Mouse (Mus musculus) midbrain, embryonic 15.5 days (tissue): ENCODE results near the gene Fam83c. TPM values are rescaled to one million over a fixed set of nuclear protein-coding genes. Genes with fewer than 3 reads are reported as not detected.

ENCODE experiments used
- ATAC-seq: fragments of 200-750 bp; cut with Nextera tagmentation; replicated peaks from 2 replicates; pipeline ENCODE4 v1.8.0; 2017; ENCODE audit warnings: moderate TSS enrichment
- H3K27ac ChIP-seq: fragments of 300-500 bp; sonication (generic); 2 replicates; pipeline ENCODE4 v1.5.1; 2015; ENCODE audit warnings: mild to moderate bottlenecking, inconsistent platforms
- H3K27me3 ChIP-seq: fragments of 300-500 bp; sonication (generic); replicated peaks from 2 replicates; pipeline ENCODE4 v1.6.1; 2015; ENCODE audit warnings: inconsistent platforms
- H3K36me3 ChIP-seq: fragments of 300-500 bp; sonication (generic); replicated peaks from 2 replicates; pipeline ENCODE4 v1.6.1; 2015; ENCODE audit warnings: inconsistent platforms
- H3K4me1 ChIP-seq: fragments of 300-500 bp; sonication (generic); 2 replicates; pipeline ENCODE4 v1.6.1; 2015; ENCODE audit warnings: inconsistent platforms
- H3K4me2 ChIP-seq: fragments of 300-500 bp; sonication (generic); 2 replicates; pipeline ENCODE4 v1.6.1; 2015; ENCODE audit warnings: inconsistent platforms, mild to moderate bottlenecking, moderate library complexity
- H3K4me3 ChIP-seq: fragments of 300-500 bp; sonication (generic); 2 replicates; pipeline ENCODE4 v1.5.1; 2015; ENCODE audit warnings: mild to moderate bottlenecking, inconsistent platforms
- H3K9ac ChIP-seq: fragments of 300-500 bp; sonication (generic); 2 replicates; pipeline ENCODE4 v1.6.1; 2015; ENCODE audit warnings: mild to moderate bottlenecking, inconsistent platforms
- H3K9me3 ChIP-seq: fragments of 300-500 bp; sonication (generic); 2 replicates; pipeline ENCODE4 v1.6.1; 2016; ENCODE audit warnings: inconsistent platforms
- WGBS: fragments of 180-500 bp; shearing (Covaris S2); methylation state at CpG from one replicate; pipeline ENCODE4 v1.1.7; 2015; ENCODE audit warnings: mixed read lengths; 5-methylcytosine and 5-hydroxymethylcytosine counted together
- polyA plus RNA-seq: library from polyadenylated mRNA; unstranded; fragments of >200 nt; fragmentation: Nextera tagmentation; extraction: Ambion mirVana; gene quantifications from 2 replicates; pipeline ENCODE4 v1.2.1, GENCODE M21; 2015

Gene Fam83c
- 0.54 and 0.60 TPM in 2 replicates for polyA plus RNA-seq

- 71% methylated on average over 9 of the region's 9 CpGs for WGBS
- Histone ChIP-seq H3K36me3 (no peaks in the 10 kb centered on the region), H3K4me1 (no peaks in the 10 kb centered on the region), H3K27ac (no peak within 1 kb of the TSS), H3K9me3 (no peaks in the 10 kb centered on the region), H3K27me3 (no peaks in the 10 kb centered on the region), H3K9ac (no peak within 1 kb of the TSS), H3K4me3 (no peak within 1 kb of the TSS), H3K4me2 (no peak within 1 kb of the TSS)
- ATAC-seq: no peak
Observed at GRCm38 (mm10) chr2:155834732-155835131, at the start of gene Fam83c. Gene Fam83c (minus strand): TSS chr2:155834854.

GRCm38 (mm10) chr2:155882087-155882486, 47.4 kb upstream of the Fam83c start:
- Histone ChIP-seq H3K9me3 (no peaks in the 10 kb centered on the region), H3K4me3 (no peak overlapping the region), H3K9ac (no peak overlapping the region), H3K27ac (no peak overlapping the region), H3K27me3 (no peaks in the 10 kb centered on the region), H3K4me1 (no peaks in the 10 kb centered on the region), H3K36me3 (0 out of 2 replicates have a peak, but pooled peaks cover 11% of the 10 kb centered on the region), H3K4me2 (no peak overlapping the region)
- WGBS: 93% methylated on average over 3 of the region's 3 CpGs
- ATAC-seq: no peak

GRCm38 (mm10) chr2:155878964-155879876, 44.6 kb upstream of the Fam83c start:
- no peak overlapping the region for H3K4me2 ChIP-seq
- ATAC-seq: no peak
- 0 out of 2 replicates have a peak, but pooled peaks cover 12% of the 10 kb centered on the region for H3K36me3 ChIP-seq
- no peak overlapping the region for H3K9ac ChIP-seq
- H3K9me3 ChIP-seq: no peaks in the 10 kb centered on the region
- no peaks in the 10 kb centered on the region for H3K4me1 ChIP-seq
- no peak overlapping the region for H3K4me3 ChIP-seq
- H3K27ac ChIP-seq: no peak overlapping the region
- 89% methylated on average over 21 of the region's 21 CpGs for WGBS
- H3K27me3 ChIP-seq: no peaks in the 10 kb centered on the region

GRCm38 (mm10) chr2:155873636-155874035, 39.0 kb upstream of the Fam83c start:
- Histone ChIP-seq H3K9me3 (no peaks in the 10 kb centered on the region), H3K4me3 (no peak overlapping the region), H3K9ac (no peak overlapping the region), H3K27me3 (no peaks in the 10 kb centered on the region), H3K4me2 (no peak overlapping the region), H3K36me3 (0 out of 2 replicates have a peak, but pooled peaks cover 12% of the 10 kb centered on the region), H3K27ac (no peak overlapping the region), H3K4me1 (no peaks in the 10 kb centered on the region)
- ATAC-seq: no peak
- WGBS: 85% methylated on average over 6 of the region's 6 CpGs

GRCm38 (mm10) chr2:155872930-155873507, 38.4 kb upstream of the Fam83c start:
- 72% methylated on average over 10 of the region's 10 CpGs for WGBS
- no peak for ATAC-seq
- no peak overlapping the region for H3K27ac ChIP-seq

GRCm38 (mm10) chr2:155872486-155872885, 37.8 kb upstream of the Fam83c start:
- Histone ChIP-seq H3K9ac (no peak overlapping the region), H3K9me3 (no peaks in the 10 kb centered on the region), H3K4me1 (no peaks in the 10 kb centered on the region), H3K27me3 (no peaks in the 10 kb centered on the region), H3K4me3 (no peak overlapping the region), H3K27ac (no peak overlapping the region), H3K4me2 (no peak overlapping the region), H3K36me3 (0 out of 2 replicates have a peak, but pooled peaks cover 12% of the 10 kb centered on the region)
- WGBS: 75% methylated on average over 8 of the region's 8 CpGs
- ATAC-seq: no peak

More at GRCm38 (mm10) chr2:155872930-155873507, 38.4 kb upstream of the Fam83c start:
- H3K9me3 ChIP-seq: no peaks in the 10 kb centered on the region
- H3K4me1 ChIP-seq: no peaks in the 10 kb centered on the region
- no peak overlapping the region for H3K4me2 ChIP-seq
- 0 out of 2 replicates have a peak, but pooled peaks cover 12% of the 10 kb centered on the region for H3K36me3 ChIP-seq
- no peak overlapping the region for H3K4me3 ChIP-seq
- H3K9ac ChIP-seq: no peak overlapping the region
- H3K27me3 ChIP-seq: no peaks in the 10 kb centered on the region

- Histone ChIP-seq H3K27ac (no peak overlapping the region), H3K36me3 (0 out of 2 replicates have a peak, but pooled peaks cover 5% of the 10 kb centered on the region), H3K9ac (no peak overlapping the region), H3K4me2 (no peak overlapping the region), H3K4me3 (no peak overlapping the region), H3K27me3 (no peaks in the 10 kb centered on the region), H3K4me1 (no peaks in the 10 kb centered on the region), H3K9me3 (no peaks in the 10 kb centered on the region)
- ATAC-seq: no peak
- WGBS: 81% methylated on average over 5 of the region's 5 CpGs
Observed at GRCm38 (mm10) chr2:155869772-155870171, 35.1 kb upstream of the Fam83c start.

- Histone ChIP-seq H3K4me2 (no peak overlapping the region), H3K9me3 (no peaks in the 10 kb centered on the region), H3K36me3 (no peaks in the 10 kb centered on the region), H3K27ac (no peak overlapping the region), H3K27me3 (no peaks in the 10 kb centered on the region), H3K4me1 (peaks cover 3% of the 10 kb centered on the region), H3K4me3 (no peak overlapping the region), H3K9ac (no peak overlapping the region)
- 96% methylated on average over 8 of the region's 8 CpGs for WGBS
- ATAC-seq: no peak
Observed at GRCm38 (mm10) chr2:155868320-155868719, 33.7 kb upstream of the Fam83c start.

GRCm38 (mm10) chr2:155863301-155863867, 28.7 kb upstream of the Fam83c start:
- peak overlapping the region; percentile 13; the same call in 1 of the 2 replicates for H3K4me2 ChIP-seq
- no peaks in the 10 kb centered on the region for H3K27me3 ChIP-seq
- peak; percentile 74 for ATAC-seq
- no peaks in the 10 kb centered on the region for H3K36me3 ChIP-seq
- H3K4me1 ChIP-seq: peaks cover 6% of the 10 kb centered on the region
- H3K4me3 ChIP-seq: no peak overlapping the region
- H3K9me3 ChIP-seq: no peaks in the 10 kb centered on the region
- WGBS: 46% methylated on average over 11 of the region's 11 CpGs
- no peak overlapping the region for H3K9ac ChIP-seq
- H3K27ac ChIP-seq: peak overlapping the region; percentile 45

- H3K4me2 ChIP-seq: peak overlapping the region; percentile 13; the same call in 1 of the 2 replicates
- no peaks in the 10 kb centered on the region for H3K36me3 ChIP-seq
- H3K9ac ChIP-seq: no peak overlapping the region
- peaks cover 6% of the 10 kb centered on the region for H3K4me1 ChIP-seq
- H3K27ac ChIP-seq: peak overlapping the region; percentile 55; the same call in 1 of the 2 replicates
- 58% methylated on average over 13 of the region's 13 CpGs for WGBS
- peak; percentile 93 for ATAC-seq
- no peak overlapping the region for H3K4me3 ChIP-seq
- H3K27me3 ChIP-seq: no peaks in the 10 kb centered on the region
- H3K9me3 ChIP-seq: no peaks in the 10 kb centered on the region
Observed at GRCm38 (mm10) chr2:155862573-155863300, 28.1 kb upstream of the Fam83c start.

- WGBS: 94% methylated on average over 6 of the region's 6 CpGs
- no peak overlapping the region for H3K4me2 ChIP-seq
- no peaks in the 10 kb centered on the region for H3K9me3 ChIP-seq
- H3K27ac ChIP-seq: no peak overlapping the region
- peaks cover 6% of the 10 kb centered on the region for H3K4me1 ChIP-seq
- no peaks in the 10 kb centered on the region for H3K27me3 ChIP-seq
- H3K9ac ChIP-seq: no peak overlapping the region
- H3K36me3 ChIP-seq: no peaks in the 10 kb centered on the region
- ATAC-seq: no peak
- no peak overlapping the region for H3K4me3 ChIP-seq
Observed at GRCm38 (mm10) chr2:155861581-155861980, 26.9 kb upstream of the Fam83c start.

GRCm38 (mm10) chr2:155860102-155860501, 25.4 kb upstream of the Fam83c start:
- H3K9ac ChIP-seq: no peak overlapping the region
- no peak overlapping the region for H3K4me2 ChIP-seq
- peaks cover 6% of the 10 kb centered on the region for H3K4me1 ChIP-seq
- H3K27ac ChIP-seq: no peak overlapping the region
- H3K4me3 ChIP-seq: no peak overlapping the region
- H3K27me3 ChIP-seq: no peaks in the 10 kb centered on the region
- H3K36me3 ChIP-seq: no peaks in the 10 kb centered on the region
- H3K9me3 ChIP-seq: no peaks in the 10 kb centered on the region
- 85% methylated on average over 7 of the region's 7 CpGs for WGBS
- no peak for ATAC-seq
